Mouse (Mus musculus) right cerebral cortex, postnatal 25 days (tissue): Measurements from ENCODE around the gene Scn9a.

Experiments
- DNase-seq: peaks from one replicate; pipeline ENCODE4 v3.0.0; 2022

Gene Scn9a

GRCm38 (mm10) chr2:66440711-66441110 lies 194.1 kb downstream of the Scn9a start, which contains the start of gene Scn1a:
Scn1a (minus strand) TSS chr2:66440840.
- peak; percentile 30 for DNase-seq

- DNase-seq: peak; percentile 17
These were observed 194.8 kb downstream of the Scn9a start for GRCm38 (mm10) chr2:66439764-66440471.

DNA sequence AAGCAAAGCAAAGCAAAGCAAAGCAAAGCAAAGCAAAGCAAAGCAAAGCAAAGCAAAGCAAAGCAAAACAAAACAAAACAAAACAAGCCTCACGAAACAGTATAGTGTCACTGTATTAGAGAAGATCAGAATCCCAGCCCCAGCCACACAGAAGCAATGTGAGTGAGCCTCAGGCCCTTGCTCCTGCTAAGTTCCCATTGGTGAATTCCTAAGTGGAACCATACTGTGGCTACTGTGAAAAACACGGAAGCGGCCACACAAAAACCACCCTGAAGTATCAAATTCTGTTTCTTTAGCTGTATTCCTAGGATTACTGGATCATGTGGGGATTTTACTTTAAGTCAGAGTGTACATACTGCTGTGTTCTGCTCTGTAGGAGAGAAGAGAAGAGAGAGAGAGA lies 198.5 kb downstream of the Scn9a start:
- no peak for DNase-seq
